ENCODE assay signal across 14 mouse cellular contexts in the genomic region with DNA sequence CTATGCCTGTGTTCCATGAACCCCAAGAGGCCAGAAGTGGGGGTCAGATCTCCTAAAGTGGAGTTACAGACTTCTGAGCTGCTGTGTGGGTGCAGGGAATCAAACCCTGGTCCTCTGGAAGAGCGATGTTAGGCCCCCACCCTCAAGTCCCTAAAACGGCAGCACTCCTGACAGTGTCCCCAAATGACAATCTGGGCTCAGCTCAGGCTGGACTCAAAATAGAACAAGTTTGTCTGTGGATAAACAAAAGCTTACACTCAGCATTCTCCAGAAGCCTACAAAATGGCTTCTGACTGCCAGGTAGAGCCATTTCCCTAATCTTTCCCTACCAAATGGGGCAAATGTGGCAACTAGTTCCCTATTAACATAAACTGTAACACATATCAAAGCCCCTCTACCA. TPM values are rescaled to one million over a fixed set of nuclear protein-coding genes. Genes with fewer than 3 reads are reported as not detected.
DNase-seq lines count a peak whose midpoint lies in the region; ATAC-seq and TF ChIP-seq lines count a peak whose summit lies in the region.
"Had no signal": no experiment of that assay in that cellular context is flagged by ENCODE, and none has a peak within 500 bp of the region (broad histone marks: within the 10 kb centered on the region; RNA-seq: fewer than 3 reads in every experiment).

No protein-coding gene starts in this region.

- no peak for DNase-seq in gastrocnemius, adult 2 months
- DNase-seq in gastrocnemius, postnatal 10 days: no peak
- DNase-seq in kidney, adult 9 months: no peak
- DNase-seq in embryo, embryonic 10.5 days (ENCODE audit: low spot score): no peak
- DNase-seq in thymus, adult 18-20 months: no peak
- DNase-seq: adrenal gland, postnatal 25 days; cerebellum, postnatal 25 days; kidney, adult 8-10 months had no signal

- intact Hi-C loops in gastrocnemius, adult 2 months (cut with DNase I): no loop called here

- no peak for TF ChIP-seq CTCF in gastrocnemius, adult 2 months (IDR thresholded peaks at IDR 0.05)

- ATAC-seq in kidney, embryonic 14.5 days (ENCODE audit: low FRiP score, low TSS enrichment): no peak
- ATAC-seq in embryonic facial prominence, embryonic 15.5 days (ENCODE audit: insufficient number of reproducible peaks, low FRiP score, low TSS enrichment, low read depth): no peak

- H3K4me2 ChIP-seq in kidney, embryonic 14.5 days (replicated peaks; ENCODE audit: low read depth, low read length): no peak overlapping the region
- H3K4me2 ChIP-seq in embryonic facial prominence, embryonic 15.5 days (replicated peaks): no peak overlapping the region
- peak overlapping the region; percentile 95 for H3K4me2 ChIP-seq in myocyte (ENCODE audit: low read depth)

- H3K9ac ChIP-seq in kidney, embryonic 14.5 days (ENCODE audit: low read depth, low read length): no peak overlapping the region
- H3K9ac ChIP-seq in embryonic facial prominence, embryonic 15.5 days: no peak overlapping the region

- peaks cover 29% of the 10 kb centered on the region for H3K4me1 ChIP-seq in kidney, embryonic 14.5 days (ENCODE audit: control insufficient read depth, insufficient read depth, low read length)
- H3K4me1 ChIP-seq in embryonic facial prominence, embryonic 15.5 days: peaks cover 26% of the 10 kb centered on the region

- no peaks in the 10 kb centered on the region for H3K79me2 ChIP-seq in myocyte (ENCODE audit: control insufficient read depth, insufficient read depth)

- H3K9me3 ChIP-seq in kidney, embryonic 14.5 days (ENCODE audit: control insufficient read depth, low read length): no peaks in the 10 kb centered on the region
- H3K9me3 ChIP-seq in embryonic facial prominence, embryonic 15.5 days (replicated peaks): no peaks in the 10 kb centered on the region
- H3K9me3 ChIP-seq: midbrain, embryonic 10.5 days had no signal

- H3K36me3 ChIP-seq in kidney, embryonic 14.5 days (ENCODE audit: control insufficient read depth, insufficient read depth, low read length): no peaks in the 10 kb centered on the region; the same call in 1 of the 2 replicates
- no peaks in the 10 kb centered on the region for H3K36me3 ChIP-seq in embryonic facial prominence, embryonic 15.5 days
- H3K36me3 ChIP-seq in myocyte (ENCODE audit: control insufficient read depth, insufficient read depth): no peaks in the 10 kb centered on the region
- H3K36me3 ChIP-seq: midbrain, embryonic 10.5 days had no signal

- no peak overlapping the region for H3K4me3 ChIP-seq in gastrocnemius, adult 2 months
- H3K4me3 ChIP-seq in kidney, embryonic 14.5 days (ENCODE audit: low read length): no peak overlapping the region
- H3K4me3 ChIP-seq in embryonic facial prominence, embryonic 15.5 days (replicated peaks): no peak overlapping the region
- peak overlapping the region; percentile 9 for H3K4me3 ChIP-seq in myocyte
- H3K4me3 ChIP-seq: erythroblast, embryonic 14.5 days had no signal

- H3ac ChIP-seq in myocyte (ENCODE audit: control insufficient read depth, insufficient read length): no peak overlapping the region

- no peaks in the 10 kb centered on the region for H3K27me3 ChIP-seq in kidney, embryonic 14.5 days (ENCODE audit: control insufficient read depth, insufficient read depth, low read length)
- no peaks in the 10 kb centered on the region for H3K27me3 ChIP-seq in embryonic facial prominence, embryonic 15.5 days
- no peaks in the 10 kb centered on the region for H3K27me3 ChIP-seq in myocyte (ENCODE audit: control insufficient read depth, insufficient read depth, insufficient read length)

- peak overlapping the region; percentile 88 for H3K27ac ChIP-seq in gastrocnemius, adult 2 months
- H3K27ac ChIP-seq in kidney, embryonic 14.5 days (ENCODE audit: low read depth, low read length): 0 out of 2 replicates have a peak overlapping the region, but pooled peaks have one; percentile 11
- peak overlapping the region; percentile 58; the same call in 1 of the 2 replicates for H3K27ac ChIP-seq in embryonic facial prominence, embryonic 15.5 days (replicated peaks)

- 80% methylated on average over 2 of the region's 2 CpGs for WGBS in kidney, embryonic 14.5 days
- 70% methylated on average over 2 of the region's 2 CpGs for WGBS in embryonic facial prominence, embryonic 15.5 days

- no peak for TF ChIP-seq POLR2A in myocyte (IDR thresholded peaks at IDR 0.05; ENCODE audit: insufficient read length, low read depth)

TF ChIP-seq in myocyte, 11 proteins besides CTCF, POLR2A, EP300 and RAD21:
- no peak for TF ChIP-seq MYOD1 (IDR thresholded peaks at IDR 0.05; ENCODE audit: control insufficient read depth in 1 of 3, insufficient read length in 2 of 3, low read depth in 2 of 3)
- no peak for TF ChIP-seq E2F4 (IDR thresholded peaks at IDR 0.05; ENCODE audit: insufficient read depth)
- no peak for TF ChIP-seq TCF12 (IDR thresholded peaks at IDR 0.05; ENCODE audit: insufficient read depth, poor library complexity, severe bottlenecking)
- TF ChIP-seq SRF (IDR thresholded peaks at IDR 0.05; ENCODE audit: control insufficient read depth, insufficient read length, low read depth): no peak
- no peak for TF ChIP-seq TCF3 (IDR thresholded peaks at IDR 0.05; ENCODE audit: insufficient read length, low read depth)
- TF ChIP-seq POLR2AphosphoS2 (IDR thresholded peaks at IDR 0.05; ENCODE audit: insufficient read length, low read depth): no peak
TF ChIP-seq in myocyte: peak in this region for 0.

RNA-seq across cellular contexts. Expression of a gene that starts 13.4 kb away (rescaled TPM):
- total RNA-seq in gastrocnemius, adult 2 months (2021): 10 to 100 TPM; 17.2 to 32.0 TPM
- 10 to 100 TPM; 23.9 to 26.3 TPM for total RNA-seq in gastrocnemius, postnatal 10 days (2021)
- 2.0 and 3.7 TPM in 2 replicates for polyA plus RNA-seq in kidney, embryonic 14.5 days (2014; fragmentation: Nextera tagmentation; extraction: Ambion mirVana)
- polyA plus RNA-seq in embryonic facial prominence, embryonic 15.5 days (2015; fragmentation: Nextera tagmentation; extraction: Ambion mirVana): 3.8 and 4.2 TPM in 2 replicates
- 4.6 TPM for polyA plus RNA-seq in myocyte (2012; fragmentation: generic; extraction: Trizol)
- total RNA-seq: hematopoietic stem cell, adult 5-6 weeks had no signal

RNA-seq across cellular contexts. Expression of a gene that starts 38.3 kb away (rescaled TPM):
- 10 to 100 TPM; 18.0 to 23.0 TPM for total RNA-seq in gastrocnemius, adult 2 months (2021)
- 10 to 100 TPM; 19.7 to 29.7 TPM for total RNA-seq in gastrocnemius, postnatal 10 days (2021)
- 168 and 204 TPM in 2 replicates for polyA plus RNA-seq in kidney, embryonic 14.5 days (2014; fragmentation: Nextera tagmentation; extraction: Ambion mirVana)
- polyA plus RNA-seq in embryonic facial prominence, embryonic 15.5 days (2015; fragmentation: Nextera tagmentation; extraction: Ambion mirVana): 27.8 and 29.9 TPM in 2 replicates
- 219 TPM for polyA plus RNA-seq in myocyte (2012; fragmentation: generic; extraction: Trizol)

RNA-seq across cellular contexts. Expression of a gene that starts 42.5 kb away (rescaled TPM):
- total RNA-seq in gastrocnemius, adult 2 months (2021): 100 to 1,000 TPM; 110 to 123 TPM
- 100 to 1,000 TPM in 1 of 2 experiments, 10 to 100 TPM in 1; 96.8 to 111 TPM for total RNA-seq in gastrocnemius, postnatal 10 days (2021)
- 47.4 and 76.1 TPM in 2 replicates for polyA plus RNA-seq in kidney, embryonic 14.5 days (2014; fragmentation: Nextera tagmentation; extraction: Ambion mirVana)
- polyA plus RNA-seq in embryonic facial prominence, embryonic 15.5 days (2015; fragmentation: Nextera tagmentation; extraction: Ambion mirVana): 51.8 and 55.4 TPM in 2 replicates
- polyA plus RNA-seq in myocyte (2012; fragmentation: generic; extraction: Trizol): 51.6 TPM

RNA-seq across cellular contexts. Expression of a gene that starts 58.9 kb away (rescaled TPM):
- 10 to 100 TPM; 23.0 to 30.8 TPM for total RNA-seq in gastrocnemius, adult 2 months (2021)
- total RNA-seq in gastrocnemius, postnatal 10 days (2021): 10 to 100 TPM; 27.7 to 29.4 TPM
- polyA plus RNA-seq in kidney, embryonic 14.5 days (2014; fragmentation: Nextera tagmentation; extraction: Ambion mirVana): 37.5 and 56.6 TPM in 2 replicates
- polyA plus RNA-seq in embryonic facial prominence, embryonic 15.5 days (2015; fragmentation: Nextera tagmentation; extraction: Ambion mirVana): 39.4 and 45.8 TPM in 2 replicates
- polyA plus RNA-seq in myocyte (2012; fragmentation: generic; extraction: Trizol): 34.3 TPM

Comparison
In these comparisons a context has a peak if more than half of its experiments do, and no peak if none do; other contexts are left out.
1. H3K27ac ChIP-seq: peak in every context shown above with its lines; median percentile 88 in gastrocnemius, adult 2 months; 58 in embryonic facial prominence, embryonic 15.5 days; 11 in kidney, embryonic 14.5 days.